Mouse (Mus musculus) brain, embryonic 14.5 days (tissue): ENCODE results near the gene Nubp1.
A peak's percentile ranks its signal among the peaks of the same experiment; 100 is the strongest.

Source experiments
- CTCF ChIP-seq: fragments of 200-500 bp; IDR thresholded peaks from 2 replicates; pipeline ENCODE4 v1.5.1; 2012; ENCODE audit warnings: inconsistent platforms, mild to moderate bottlenecking, moderate library complexity, borderline replicate concordance; ENCODE audit not compliant: insufficient read depth, insufficient read length; ENCODE audit errors: extremely low read depth
- POLR2A ChIP-seq: fragments of 200-500 bp; IDR thresholded peaks from 2 replicates; pipeline ENCODE4 v1.6.1; 2012; ENCODE audit warnings: mild to moderate bottlenecking, inconsistent platforms, borderline replicate concordance; ENCODE audit not compliant: poor library complexity, insufficient read depth, insufficient read length, severe bottlenecking; ENCODE audit errors: extremely low read depth

DNA sequence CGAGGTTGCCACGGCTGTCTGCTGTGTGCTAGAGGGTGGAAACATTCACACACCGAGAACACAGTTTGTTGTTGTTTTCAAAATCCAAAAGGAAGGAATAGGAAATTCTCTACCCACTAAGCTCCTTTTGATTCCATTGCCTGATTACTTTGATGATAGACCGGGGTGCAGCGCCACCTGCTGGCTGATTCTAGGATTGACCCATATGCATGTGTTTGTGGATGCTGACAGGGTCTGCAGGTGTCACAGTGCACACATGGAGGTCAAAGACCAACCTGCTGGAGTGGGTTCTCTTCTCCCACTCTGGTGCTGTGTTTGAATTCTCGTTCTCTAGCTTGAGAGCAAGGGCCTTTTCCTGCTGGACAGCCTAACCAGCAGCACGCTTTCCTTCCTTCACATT lies 12.6 kb upstream of the Nubp1 start:
- TF ChIP-seq CTCF (peak; percentile 89), POLR2A (no peak)
